Mouse (Mus musculus): ENCODE results near the gene Dock10. TPM values are rescaled to one million over a fixed set of nuclear protein-coding genes. Genes with fewer than 3 reads are reported as not detected.

The Dock10 gene
- polyA plus RNA-seq, 1 experiment from 2014 or later, result 1.9 TPM

DNA sequence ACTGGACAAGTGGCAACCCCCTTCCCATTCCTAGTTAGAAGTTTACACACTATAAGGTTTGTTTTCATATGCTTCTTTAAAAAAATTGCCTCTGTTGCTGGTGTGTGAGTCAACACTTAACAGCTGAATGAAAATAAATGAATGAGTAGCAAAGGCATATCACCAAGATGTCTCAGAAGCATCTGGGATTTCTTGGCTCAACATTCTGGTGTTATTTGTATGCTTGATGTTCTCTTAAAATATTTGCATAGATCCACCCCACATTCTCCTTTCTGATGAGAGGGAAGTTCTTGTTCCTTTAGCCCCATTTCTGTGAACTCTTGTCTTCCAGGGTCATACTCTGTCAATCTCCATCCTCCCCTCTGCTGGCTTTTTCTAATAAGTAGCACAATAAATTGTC, 38.2 kb downstream of the Dock10 start:
- H3K36me3 ChIP-seq, result no peaks in the 10 kb centered on the region

DNA sequence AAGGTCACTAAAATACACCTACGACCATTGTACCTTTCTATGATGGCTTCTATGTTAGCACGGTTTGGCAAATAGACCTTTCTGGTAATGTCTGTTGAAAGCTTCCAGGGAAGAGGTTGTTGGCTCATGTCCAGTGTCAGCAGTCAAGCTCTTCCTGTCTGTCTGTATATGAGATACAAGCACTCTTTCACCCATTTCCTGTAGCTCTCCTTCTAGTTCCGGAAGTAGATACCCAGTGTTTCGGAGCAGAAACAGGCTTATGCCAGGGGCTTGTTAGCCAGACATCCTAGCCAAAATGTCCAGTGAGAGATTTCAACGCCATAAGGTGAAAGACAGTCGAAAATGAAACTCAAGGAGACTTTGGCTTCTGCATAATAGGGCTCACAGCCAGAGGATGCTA, 38.9 kb downstream of the Dock10 start:
- DNase-seq (ENCODE audit: low spot score), result no peak
- Histone ChIP-seq H3K36me3 (no peaks in the 10 kb centered on the region), H3K4me3 (no peak overlapping the region), H3K4me1 (no peaks in the 10 kb centered on the region), H3K27me3 (ENCODE audit: insufficient read depth, poor library complexity, severe bottlenecking) (no peaks in the 10 kb centered on the region), H3K27ac (no peak overlapping the region), H3K9me3 (no peaks in the 10 kb centered on the region)
- 74% methylated on average over 6 of the region's 6 CpGs for WGBS

More for the DNA sequence above, 38.2 kb downstream of the Dock10 start:
- Histone ChIP-seq H3K27ac (no peak overlapping the region), H3K9me3 (no peaks in the 10 kb centered on the region), H3K4me1 (no peaks in the 10 kb centered on the region), H3K4me3 (no peak overlapping the region), H3K27me3 (ENCODE audit: insufficient read depth, poor library complexity, severe bottlenecking) (no peaks in the 10 kb centered on the region)
- no peak for DNase-seq (ENCODE audit: low spot score)

DNA sequence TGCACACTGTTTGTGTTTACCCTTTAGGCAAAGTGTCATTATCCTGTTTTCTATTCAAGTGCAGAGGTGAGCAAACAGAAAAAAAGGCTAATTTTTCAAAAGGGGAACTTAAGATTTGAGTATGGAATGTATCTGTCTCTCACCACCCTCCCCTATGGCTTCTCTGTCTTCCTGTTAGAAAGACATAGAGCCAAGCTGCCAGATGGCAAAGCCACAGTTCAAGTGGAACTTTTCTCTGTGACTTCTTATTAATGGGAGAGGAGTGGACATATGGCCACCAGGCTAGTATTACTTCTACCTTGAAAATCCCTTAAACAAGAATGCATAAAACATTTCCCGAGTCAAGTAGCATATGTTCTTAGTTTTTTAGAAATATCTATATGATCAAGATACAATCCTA, 39.7 kb downstream of the Dock10 start:
- 93% methylated on average over 1 of the region's 1 CpGs for WGBS
- Histone ChIP-seq H3K27me3 (ENCODE audit: insufficient read depth, poor library complexity, severe bottlenecking) (no peaks in the 10 kb centered on the region), H3K4me1 (no peaks in the 10 kb centered on the region), H3K9me3 (no peaks in the 10 kb centered on the region), H3K4me3 (no peak overlapping the region), H3K27ac (no peak overlapping the region), H3K36me3 (no peaks in the 10 kb centered on the region)
- DNase-seq (ENCODE audit: low spot score), result no peak

DNA sequence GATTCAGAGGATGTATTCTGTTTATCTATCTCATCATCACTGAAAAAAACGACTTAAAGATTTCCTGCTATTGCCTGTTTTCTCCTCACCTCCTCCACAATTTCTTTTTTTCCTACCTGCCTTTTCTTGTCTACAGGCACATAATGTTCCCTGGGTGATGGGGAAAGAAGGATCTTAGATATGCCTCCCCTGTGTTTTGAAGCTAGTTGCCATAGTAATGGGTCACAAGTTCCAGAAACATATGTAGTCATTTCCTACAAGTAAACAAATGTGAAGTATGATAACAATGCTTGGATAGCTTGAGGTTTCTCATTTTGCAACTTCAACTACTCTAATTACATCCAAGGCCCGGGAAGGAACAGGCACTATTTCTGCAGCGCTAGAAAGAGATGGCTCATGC, 42.4 kb downstream of the Dock10 start:
- Histone ChIP-seq H3K27ac (no peak overlapping the region), H3K36me3 (no peaks in the 10 kb centered on the region), H3K4me1 (no peaks in the 10 kb centered on the region), H3K4me3 (no peak overlapping the region), H3K27me3 (ENCODE audit: insufficient read depth, poor library complexity, severe bottlenecking) (no peaks in the 10 kb centered on the region), H3K9me3 (no peaks in the 10 kb centered on the region)
- WGBS, result 71% methylated on average over 3 of the region's 3 CpGs
- no peak for DNase-seq (ENCODE audit: low spot score)

DNA sequence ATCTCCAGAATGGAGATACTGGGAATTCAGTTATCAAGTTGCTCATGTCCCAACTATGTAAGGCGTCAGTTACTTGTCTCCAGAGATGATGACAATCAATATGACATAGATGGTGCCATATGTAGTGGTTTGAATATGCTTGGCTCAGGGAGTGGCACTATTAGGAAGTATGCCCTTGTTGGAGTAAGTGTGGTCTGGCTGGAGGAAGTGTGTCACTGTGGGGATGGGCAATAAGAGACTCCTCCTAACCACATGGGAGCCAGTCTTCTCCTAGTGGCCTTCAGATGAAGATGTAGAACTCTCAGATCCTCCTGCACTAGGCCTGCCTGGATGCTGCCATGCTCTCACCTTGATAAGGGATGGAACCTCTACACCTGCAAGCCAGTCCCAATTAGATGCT, 44.4 kb downstream of the Dock10 start:
- no peak for DNase-seq (ENCODE audit: low spot score)
- no peak overlapping the region for H3K4me3 ChIP-seq
- H3K9me3 ChIP-seq, result no peaks in the 10 kb centered on the region

DNA sequence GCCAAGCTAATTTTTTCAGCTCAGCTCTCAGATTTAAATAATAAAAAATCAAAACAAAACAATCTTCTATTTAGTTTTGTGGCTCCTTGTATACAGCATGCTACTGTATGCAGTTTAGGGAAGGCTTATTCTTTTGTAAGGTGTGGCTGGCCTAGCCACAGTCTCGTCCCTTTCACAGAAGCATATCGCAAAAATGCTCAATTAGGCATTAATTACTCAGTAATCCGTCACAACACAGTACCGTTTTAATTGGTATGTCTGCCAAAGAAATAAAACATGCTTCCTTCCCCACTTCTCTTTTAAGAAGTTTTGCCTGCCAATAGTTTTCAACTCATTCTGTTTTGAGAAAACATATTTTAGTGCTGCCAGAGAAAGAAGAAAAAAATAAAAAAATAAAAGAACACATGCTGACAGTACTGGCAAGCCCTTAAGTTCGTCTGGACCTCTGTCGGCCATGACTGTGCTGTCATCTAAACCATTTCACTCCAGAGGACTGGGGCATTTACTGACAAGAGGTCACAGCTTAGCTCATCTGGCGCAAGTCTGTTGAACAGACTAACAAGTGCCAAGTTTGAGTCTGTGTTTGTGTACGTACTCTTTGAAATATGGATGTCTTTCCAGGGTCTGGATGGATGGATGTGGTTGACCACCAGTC, 47.6 kb downstream of the Dock10 start:
- no peak overlapping the region for H3K27ac ChIP-seq

More for the DNA sequence above, 44.4 kb downstream of the Dock10 start:
- Histone ChIP-seq H3K4me1 (peaks cover 6% of the 10 kb centered on the region; the same call in 1 of the 2 replicates), H3K27ac (no peak overlapping the region), H3K27me3 (ENCODE audit: insufficient read depth, poor library complexity, severe bottlenecking) (no peaks in the 10 kb centered on the region), H3K36me3 (no peaks in the 10 kb centered on the region)
- WGBS, result 84% methylated on average over 1 of the region's 1 CpGs

DNA sequence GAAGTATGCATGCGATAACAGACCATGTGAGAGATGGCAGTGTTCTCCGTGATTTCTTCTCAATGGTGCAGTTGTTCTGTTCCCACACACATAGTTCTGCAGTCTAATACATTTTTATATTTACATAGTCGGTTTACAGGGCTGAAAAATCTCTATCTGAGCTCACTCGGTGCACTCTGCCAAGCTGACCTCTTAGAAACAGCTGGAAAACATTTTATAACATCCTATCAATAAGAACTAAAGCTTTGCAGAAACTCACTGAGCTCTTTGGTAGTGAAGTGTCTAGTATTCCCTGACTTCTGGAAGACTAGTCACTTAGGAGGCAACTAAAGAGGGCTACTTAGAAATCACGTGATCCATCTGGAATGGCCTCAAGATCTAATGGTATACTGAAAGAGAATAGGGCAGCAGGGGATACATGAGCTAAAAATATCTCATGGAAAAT, 48.2 kb downstream of the Dock10 start:
- H3K4me3 ChIP-seq, result no peak overlapping the region
- H3K27ac ChIP-seq, result no peak overlapping the region
- no peak for DNase-seq (ENCODE audit: low spot score)
- H3K4me1 ChIP-seq, result peaks cover 11% of the 10 kb centered on the region; the same call in 1 of the 2 replicates
- no peaks in the 10 kb centered on the region for H3K9me3 ChIP-seq
- H3K27me3 ChIP-seq (ENCODE audit: insufficient read depth, poor library complexity, severe bottlenecking), result no peaks in the 10 kb centered on the region
- H3K36me3 ChIP-seq, result no peaks in the 10 kb centered on the region
- WGBS, result 64% methylated on average over 5 of the region's 5 CpGs

More for the DNA sequence above, 47.6 kb downstream of the Dock10 start:
- WGBS, result 75% methylated on average over 8 of the region's 8 CpGs
- no peak for DNase-seq (ENCODE audit: low spot score)
- Histone ChIP-seq H3K4me3 (no peak overlapping the region), H3K9me3 (no peaks in the 10 kb centered on the region), H3K27me3 (ENCODE audit: insufficient read depth, poor library complexity, severe bottlenecking) (no peaks in the 10 kb centered on the region), H3K36me3 (no peaks in the 10 kb centered on the region), H3K4me1 (peaks cover 11% of the 10 kb centered on the region; the same call in 1 of the 2 replicates)

DNA sequence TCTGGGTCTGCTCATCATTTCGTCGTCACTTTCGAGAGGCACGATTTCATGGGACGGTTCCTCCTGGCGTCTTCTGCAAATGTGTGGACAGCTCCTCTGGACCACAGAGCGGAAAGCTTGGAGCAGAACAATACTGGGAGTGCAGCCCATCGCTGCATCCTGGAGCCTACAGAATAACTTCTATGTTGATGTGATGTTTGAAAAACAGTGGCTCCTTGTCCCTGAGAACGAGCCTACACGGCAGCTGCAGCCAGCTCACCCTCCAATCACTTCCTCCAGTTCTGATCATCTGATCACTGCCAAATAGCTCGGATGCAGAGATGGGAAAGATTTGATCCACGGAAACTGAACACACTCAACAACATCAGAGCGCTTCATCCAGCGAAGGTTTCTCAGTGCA, 49.0 kb downstream of the Dock10 start:
- DNase-seq (ENCODE audit: low spot score), result no peak
- 51% methylated on average over 14 of the region's 14 CpGs for WGBS
- peaks cover 11% of the 10 kb centered on the region; the same call in 1 of the 2 replicates for H3K4me1 ChIP-seq
- no peak overlapping the region for H3K4me3 ChIP-seq
- no peaks in the 10 kb centered on the region for H3K9me3 ChIP-seq
- no peak overlapping the region for H3K27ac ChIP-seq
- H3K27me3 ChIP-seq (ENCODE audit: insufficient read depth, poor library complexity, severe bottlenecking), result no peaks in the 10 kb centered on the region
- no peaks in the 10 kb centered on the region for H3K36me3 ChIP-seq

DNA sequence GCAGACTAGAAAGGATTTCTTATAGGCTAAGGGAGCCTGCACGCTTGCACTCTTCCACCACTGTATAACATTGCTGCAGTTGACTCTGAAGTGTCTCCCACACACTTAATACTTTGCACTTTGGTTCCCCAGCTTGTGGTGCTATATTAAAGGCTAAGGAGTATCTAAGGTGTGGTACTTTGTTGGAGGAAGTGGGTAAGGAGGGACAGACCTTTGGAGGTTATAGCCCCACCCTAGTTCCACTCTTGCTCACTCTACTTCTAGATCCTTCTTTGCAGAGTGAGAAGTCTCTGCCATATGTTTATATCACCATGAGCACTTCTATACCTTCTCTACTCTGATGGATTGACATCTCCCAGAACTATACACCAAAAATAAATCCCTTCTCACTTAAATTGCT, 55.0 kb downstream of the Dock10 start:
- no peaks in the 10 kb centered on the region for H3K4me1 ChIP-seq
- H3K27me3 ChIP-seq (ENCODE audit: insufficient read depth, poor library complexity, severe bottlenecking), result no peaks in the 10 kb centered on the region
- no peaks in the 10 kb centered on the region for H3K36me3 ChIP-seq
- WGBS, result 92% methylated on average over 1 of the region's 1 CpGs
- no peak overlapping the region for H3K27ac ChIP-seq
- no peak for DNase-seq (ENCODE audit: low spot score)
- no peak overlapping the region for H3K4me3 ChIP-seq
- no peaks in the 10 kb centered on the region for H3K9me3 ChIP-seq

DNA sequence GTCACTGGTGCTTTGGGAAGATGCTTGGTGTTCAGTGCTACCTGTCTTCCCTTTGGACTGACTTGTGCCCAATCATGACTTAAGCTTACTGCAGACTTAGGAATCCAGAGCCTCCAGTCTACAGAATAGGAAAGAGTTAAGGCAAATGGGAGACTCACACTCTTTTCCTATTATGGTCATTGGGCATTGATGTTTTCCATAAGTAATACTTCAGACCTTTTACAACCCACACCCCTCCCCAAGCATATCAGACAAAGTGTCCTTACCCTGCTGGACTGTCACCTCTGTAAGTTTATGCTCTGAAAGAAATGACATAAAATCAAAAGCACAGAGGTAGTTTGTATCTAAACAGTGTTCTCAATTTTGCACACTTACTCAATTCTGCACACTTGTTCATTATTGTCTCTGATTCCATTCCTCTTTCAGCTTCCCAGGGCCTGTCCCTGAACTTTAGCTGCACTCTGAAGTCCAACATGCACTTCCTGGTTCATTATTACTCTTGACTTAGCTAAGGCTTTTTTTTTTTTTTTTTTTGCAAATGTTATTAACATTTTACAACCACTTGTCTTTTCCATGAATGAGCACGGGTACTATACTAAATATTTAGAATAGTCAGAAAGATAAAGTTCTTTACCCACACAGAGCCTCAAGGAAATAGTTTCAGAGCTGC, 82.2 kb downstream of the Dock10 start:
- Histone ChIP-seq H3K27ac (no peak overlapping the region), H3K4me1 (no peaks in the 10 kb centered on the region), H3K9me3 (no peaks in the 10 kb centered on the region), H3K27me3 (ENCODE audit: insufficient read depth, poor library complexity, severe bottlenecking) (no peaks in the 10 kb centered on the region), H3K4me3 (no peak overlapping the region), H3K36me3 (no peaks in the 10 kb centered on the region)
- WGBS, result 54% methylated on average over 1 of the region's 1 CpGs
- no peak for DNase-seq (ENCODE audit: low spot score)

DNA sequence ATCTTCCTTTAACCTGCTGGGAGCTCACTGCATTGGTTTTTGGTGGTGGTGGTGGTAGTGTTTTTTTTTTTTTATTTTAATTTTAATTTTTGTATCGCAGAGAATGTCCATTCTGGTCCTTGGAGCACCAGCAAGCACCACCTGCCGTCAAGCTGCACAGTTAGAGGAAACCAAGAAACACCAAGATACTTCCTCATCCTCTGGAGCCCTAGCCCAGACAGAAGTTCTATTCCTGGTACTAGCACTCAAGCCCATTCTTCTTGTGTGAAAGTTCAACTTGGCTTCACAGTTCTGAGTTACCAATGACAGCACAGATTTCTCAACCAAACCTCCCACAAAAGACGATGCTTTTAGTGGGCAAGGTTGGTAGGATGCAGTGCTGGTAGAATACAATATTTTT, 86.6 kb downstream of the Dock10 start:
- Histone ChIP-seq H3K27ac (no peak overlapping the region), H3K9me3 (no peaks in the 10 kb centered on the region), H3K27me3 (ENCODE audit: insufficient read depth, poor library complexity, severe bottlenecking) (no peaks in the 10 kb centered on the region), H3K4me3 (no peak overlapping the region), H3K36me3 (no peaks in the 10 kb centered on the region), H3K4me1 (no peaks in the 10 kb centered on the region)
- no peak for DNase-seq (ENCODE audit: low spot score)
- WGBS, result 89% methylated on average over 3 of the region's 3 CpGs

DNA sequence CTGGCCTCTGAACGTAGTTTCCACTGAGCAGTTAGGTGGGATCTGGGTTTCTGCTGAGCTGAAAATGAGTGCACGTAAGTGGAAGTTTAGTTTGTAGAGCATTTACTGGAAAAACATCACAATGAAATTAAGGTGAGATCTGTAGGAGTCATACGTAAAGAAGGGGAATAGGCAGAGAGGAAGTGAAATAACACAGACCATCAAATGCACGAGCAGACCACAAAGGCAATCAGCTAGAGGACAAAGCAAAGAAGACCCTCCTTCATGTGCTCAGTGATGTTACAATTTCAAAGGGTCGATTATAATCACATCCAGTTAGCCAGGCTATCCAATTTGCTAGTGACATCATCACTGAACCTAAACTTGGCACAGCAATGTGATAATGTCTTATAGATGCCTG, 87.3 kb downstream of the Dock10 start:
- no peaks in the 10 kb centered on the region for H3K27me3 ChIP-seq (ENCODE audit: insufficient read depth, poor library complexity, severe bottlenecking)
- no peak for DNase-seq (ENCODE audit: low spot score)
- H3K36me3 ChIP-seq, result no peaks in the 10 kb centered on the region
- no peaks in the 10 kb centered on the region for H3K9me3 ChIP-seq
- no peak overlapping the region for H3K27ac ChIP-seq
- 82% methylated on average over 5 of the region's 5 CpGs for WGBS
- no peak overlapping the region for H3K4me3 ChIP-seq
- no peaks in the 10 kb centered on the region for H3K4me1 ChIP-seq

DNA sequence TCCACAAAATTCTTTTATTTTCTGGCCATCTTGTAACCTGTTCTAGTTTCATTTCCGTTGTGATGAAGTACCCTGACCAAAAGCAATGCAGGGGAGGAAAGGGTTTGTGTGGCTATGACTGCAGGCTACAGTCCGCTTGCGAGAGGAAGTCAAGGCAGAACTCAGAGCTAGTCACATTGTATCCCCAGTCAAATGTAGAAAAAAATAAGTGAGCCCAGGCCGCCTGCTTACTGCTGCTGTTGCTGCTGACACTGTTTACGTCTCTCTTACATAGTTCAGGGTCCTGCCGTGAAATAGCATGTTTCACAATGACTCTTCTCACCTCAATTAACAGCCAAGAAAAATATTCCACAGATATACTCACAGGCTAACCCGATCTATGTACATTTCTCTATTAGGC, 87.9 kb downstream of the Dock10 start:
- Histone ChIP-seq H3K27me3 (ENCODE audit: insufficient read depth, poor library complexity, severe bottlenecking) (no peaks in the 10 kb centered on the region), H3K9me3 (no peaks in the 10 kb centered on the region), H3K36me3 (no peaks in the 10 kb centered on the region), H3K27ac (no peak overlapping the region), H3K4me3 (no peak overlapping the region), H3K4me1 (no peaks in the 10 kb centered on the region)
- DNase-seq (ENCODE audit: low spot score), result no peak
- 76% methylated on average over 7 of the region's 7 CpGs for WGBS

DNA sequence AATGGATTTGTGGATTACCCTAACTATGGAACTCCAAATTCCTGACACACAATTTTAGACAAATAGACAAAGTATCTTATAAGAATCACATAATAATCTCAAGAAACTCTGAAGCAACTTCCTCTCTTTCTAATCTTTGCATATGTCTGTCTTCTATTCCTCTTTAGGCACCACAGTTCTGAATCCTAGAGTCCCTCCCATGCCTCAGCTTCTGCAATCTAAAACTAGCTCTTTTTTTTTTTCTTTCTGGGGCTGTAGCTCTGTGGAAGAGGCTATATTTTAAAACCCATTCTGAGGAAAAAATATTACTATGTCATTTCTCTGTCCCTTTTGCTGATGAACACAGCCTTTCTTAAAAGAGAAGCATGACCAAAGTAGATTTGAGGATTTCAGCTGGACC, 92.6 kb downstream of the Dock10 start:
- Histone ChIP-seq H3K27ac (no peak overlapping the region), H3K27me3 (ENCODE audit: insufficient read depth, poor library complexity, severe bottlenecking) (no peaks in the 10 kb centered on the region), H3K4me3 (no peak overlapping the region), H3K9me3 (no peaks in the 10 kb centered on the region), H3K4me1 (no peaks in the 10 kb centered on the region), H3K36me3 (no peaks in the 10 kb centered on the region)
- no peak for DNase-seq (ENCODE audit: low spot score)
